Mouse (Mus musculus): ENCODE results near the gene Cdhr2.

DNA sequence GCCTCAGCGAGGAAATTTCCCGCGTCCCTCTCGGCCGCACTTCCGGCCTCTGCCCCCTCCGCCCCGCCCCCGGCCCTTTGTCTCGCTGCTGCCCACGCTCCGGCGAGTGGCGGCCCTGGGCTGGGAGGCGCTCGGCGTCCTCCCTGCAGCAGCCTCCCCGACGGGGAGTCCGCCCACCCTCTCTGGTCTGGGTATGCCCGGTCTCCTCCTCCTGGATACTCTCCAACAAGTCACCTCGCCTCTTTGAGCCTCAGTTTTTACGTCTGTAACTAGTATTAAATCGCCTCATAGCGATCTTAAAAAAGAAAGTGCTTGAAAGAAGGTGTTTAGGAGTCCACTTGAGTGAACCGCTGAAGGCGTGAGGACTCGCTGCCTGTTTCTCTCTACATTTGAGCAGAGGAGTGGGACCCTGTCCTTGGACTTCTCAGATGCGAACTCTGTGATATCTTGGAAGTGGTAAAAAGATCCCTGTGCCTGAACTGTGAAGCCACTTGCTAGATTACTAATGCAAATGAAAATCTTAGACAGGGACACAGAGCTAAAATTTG, 48.7 kb downstream of the Cdhr2 start, which contains the start of gene Gprin1:
- TF ChIP-seq CTCF (conservative IDR thresholded peaks at IDR 0.05; ENCODE audit: insufficient read depth, insufficient read length, low read depth, low read length), result no peak
- TF ChIP-seq POLR2A (IDR thresholded peaks at IDR 0.05; ENCODE audit: low read depth, low read length), result no peak

All from kidney, adult 2 months (tissue).